Mouse (Mus musculus): ENCODE results near the gene Mical3.

Mical3 gene

GRCm38 (mm10) chr6:121145906-121146305, 15.1 kb upstream of the Mical3 start:
- no peak for DNase-seq (ENCODE audit: low spot score)

DNA sequence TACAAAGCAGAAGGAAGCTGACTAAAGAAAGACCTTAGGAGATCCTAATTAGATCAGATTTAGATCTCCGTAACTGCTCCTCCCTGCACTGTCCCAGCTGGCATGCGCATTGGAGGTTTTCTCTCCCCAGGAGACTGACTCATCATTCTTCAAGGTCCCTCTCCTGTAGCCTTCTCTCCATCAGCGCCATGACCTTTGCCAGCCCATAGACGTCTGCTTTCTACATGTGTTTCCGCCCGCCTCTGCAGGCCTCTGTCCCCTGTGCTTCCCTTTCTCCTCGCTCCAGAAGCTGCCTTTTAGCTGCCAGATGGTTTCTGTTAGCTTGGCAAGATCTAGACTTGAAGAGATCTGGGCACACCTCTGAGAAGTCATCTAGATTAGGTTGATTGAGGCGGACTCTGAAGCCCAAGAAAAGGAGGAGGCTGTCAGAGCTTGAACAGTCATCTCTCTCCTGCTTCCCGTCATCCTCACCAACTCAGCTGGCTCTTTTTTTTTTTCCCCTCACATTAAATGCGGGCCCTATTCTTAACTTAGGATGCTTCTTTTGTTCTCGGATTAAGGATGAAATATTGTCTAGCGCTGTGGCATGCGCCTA, 14.3 kb upstream of the Mical3 start:
- no peak for DNase-seq (ENCODE audit: low spot score)

DNA sequence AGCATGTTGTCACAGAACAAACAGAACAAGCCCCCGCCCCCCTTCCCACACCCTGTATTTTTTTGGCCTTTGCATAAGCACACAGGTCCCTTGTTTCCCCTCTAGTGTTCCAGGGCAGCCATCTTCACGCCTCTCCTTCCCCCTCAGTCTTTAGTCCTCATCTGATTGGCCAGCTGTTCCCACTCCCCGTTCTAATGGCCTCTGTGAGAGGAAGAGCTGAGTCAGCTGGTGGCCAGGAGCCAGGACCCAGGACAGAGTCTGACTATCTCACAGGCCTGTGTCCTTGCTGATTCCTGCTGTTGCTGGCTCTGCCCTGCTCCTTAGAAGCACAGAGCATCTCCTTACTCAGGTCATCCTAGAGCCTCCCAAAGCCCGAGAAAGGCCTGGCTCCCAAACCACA, 13.3 kb upstream of the Mical3 start:
- no peak for DNase-seq (ENCODE audit: low spot score)

- no peak for DNase-seq (ENCODE audit: low spot score)
These were observed 12.6 kb upstream of the Mical3 start for GRCm38 (mm10) chr6:121143439-121143838.

DNA sequence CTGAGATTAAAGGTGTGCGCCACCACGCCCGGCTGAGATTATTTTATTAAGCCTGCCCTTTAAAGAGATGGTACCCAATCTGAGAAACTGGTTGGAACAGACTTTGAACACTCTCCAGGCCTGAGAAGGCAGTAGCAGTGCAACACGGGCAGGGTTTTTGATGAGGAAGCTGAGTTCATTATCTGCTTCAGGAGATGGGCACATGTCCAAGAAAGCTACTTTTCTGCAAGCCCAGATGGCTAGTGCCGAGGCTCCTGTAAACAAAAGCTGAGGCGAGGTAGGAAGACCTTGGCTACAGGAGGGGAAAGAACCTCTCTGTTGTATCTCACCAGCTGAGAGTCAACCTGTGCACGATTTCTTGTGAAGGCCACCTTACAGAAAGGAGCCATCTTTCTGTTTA, 11.5 kb upstream of the Mical3 start:
- no peak for DNase-seq (ENCODE audit: low spot score)

DNA sequence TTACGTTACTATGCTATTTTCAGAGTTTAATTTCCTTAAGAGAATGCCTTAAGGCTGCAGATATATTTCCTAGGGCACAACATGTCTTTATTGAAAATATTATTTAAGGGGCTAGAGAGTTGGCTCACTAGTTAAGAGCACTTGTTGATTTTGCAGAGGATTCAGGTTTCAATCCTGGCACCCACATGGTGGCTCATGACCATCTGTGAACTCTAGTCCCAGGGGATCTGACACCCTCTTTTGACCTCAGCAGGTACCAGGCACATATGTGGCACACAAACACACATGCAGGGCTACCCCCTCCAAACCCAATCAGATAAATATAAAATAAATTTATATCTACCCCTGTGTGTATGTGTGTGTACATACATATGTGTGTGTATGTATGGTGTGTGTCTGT, 8.5 kb upstream of the Mical3 start:
- DNase-seq (ENCODE audit: low spot score): no peak

- DNase-seq (ENCODE audit: low spot score): no peak
These were observed 7.7 kb upstream of the Mical3 start for GRCm38 (mm10) chr6:121138338-121139040.

DNA sequence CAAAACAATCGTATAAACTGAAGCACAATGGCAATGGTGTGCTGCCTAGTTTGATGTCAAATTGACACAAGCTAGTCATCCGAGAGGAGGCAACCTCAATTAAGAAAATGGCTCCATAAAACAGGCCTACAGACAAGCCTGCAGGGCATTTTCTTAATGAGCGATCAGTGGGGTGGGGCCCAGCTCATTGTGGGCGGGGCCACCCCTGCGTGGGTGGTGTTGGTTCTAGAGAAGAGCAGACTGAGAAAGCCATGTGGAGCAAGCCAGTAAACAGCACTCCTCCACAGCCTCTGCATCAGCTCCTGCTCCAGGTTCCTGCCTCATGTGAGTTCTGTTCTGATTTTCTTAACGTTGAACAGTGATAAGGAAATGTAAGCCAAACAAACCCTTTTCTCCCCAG, 6.4 kb upstream of the Mical3 start:
- DNase-seq (ENCODE audit: low spot score): no peak

DNA sequence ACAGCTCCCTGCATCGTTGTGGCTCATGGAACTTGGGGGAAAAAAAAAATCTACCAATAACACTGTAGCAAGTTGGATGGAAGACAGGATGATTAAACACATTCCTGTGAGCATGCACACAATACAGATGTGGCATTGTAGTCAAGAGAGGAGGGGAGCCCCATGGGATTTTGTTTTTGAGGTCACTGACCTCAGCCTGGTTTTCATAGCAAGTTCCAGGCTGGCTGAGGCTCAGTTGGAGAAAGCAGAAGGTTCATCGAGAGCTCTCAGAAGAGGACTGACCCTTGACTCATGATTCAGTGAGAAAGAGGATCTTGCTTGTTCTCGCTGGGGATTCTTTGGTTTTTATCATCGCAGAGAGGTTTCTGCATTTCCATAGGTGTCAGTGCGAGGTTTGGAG, 4.1 kb upstream of the Mical3 start:
- DNase-seq (ENCODE audit: low spot score): no peak

- no peak for DNase-seq (ENCODE audit: low spot score)
These were observed 3.5 kb upstream of the Mical3 start for GRCm38 (mm10) chr6:121134249-121134648.

DNA sequence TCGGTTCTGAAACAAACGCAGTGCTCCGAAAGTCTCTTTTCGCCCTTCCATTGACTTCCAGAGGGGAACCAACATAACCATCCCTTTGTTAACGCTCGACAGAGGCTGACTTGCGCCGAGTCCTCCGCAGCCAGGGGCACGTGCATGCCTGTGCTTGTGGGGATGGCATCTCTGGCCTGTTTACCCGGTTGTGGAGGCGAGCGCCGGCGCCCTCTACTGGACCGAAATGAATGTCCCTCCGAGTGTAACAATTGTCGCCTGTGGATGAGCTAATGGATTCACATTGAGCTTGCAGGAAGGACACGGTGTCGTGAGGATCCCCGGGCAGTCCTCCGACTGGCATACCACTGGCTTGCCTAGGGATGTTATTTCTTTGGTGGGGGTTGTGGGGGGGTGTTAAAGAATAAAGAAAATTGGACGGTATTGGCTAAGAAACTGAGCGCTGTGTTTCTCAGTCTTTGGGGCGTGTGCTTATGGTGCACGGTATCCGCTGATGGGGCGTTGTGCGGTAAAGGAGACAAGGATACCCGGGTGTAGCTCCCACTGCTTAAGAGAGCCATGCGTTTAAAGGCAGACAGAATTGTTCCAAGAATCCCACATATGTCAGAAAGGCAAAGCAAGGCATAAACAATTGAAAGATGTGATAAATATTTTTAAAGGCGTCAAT, 627 bp downstream of the Mical3 start:
- peak; percentile 90 for DNase-seq (ENCODE audit: low spot score)

- DNase-seq (ENCODE audit: low spot score): no peak
These were observed 1.3 kb downstream of the Mical3 start for GRCm38 (mm10) chr6:121129506-121129905.

GRCm38 (mm10) chr6:121128736-121129135, 2.1 kb downstream of the Mical3 start:
- no peak for DNase-seq (ENCODE audit: low spot score)

GRCm38 (mm10) chr6:121127726-121128125, 3.1 kb downstream of the Mical3 start:
- DNase-seq (ENCODE audit: low spot score): no peak

- DNase-seq (ENCODE audit: low spot score): no peak
These were observed 4.6 kb downstream of the Mical3 start for GRCm38 (mm10) chr6:121126202-121126601.

GRCm38 (mm10) chr6:121122739-121123241, 8.0 kb downstream of the Mical3 start:
- no peak for DNase-seq (ENCODE audit: low spot score)

- DNase-seq (ENCODE audit: low spot score): no peak
These were observed 10.0 kb downstream of the Mical3 start for GRCm38 (mm10) chr6:121120776-121121175.

DNA sequence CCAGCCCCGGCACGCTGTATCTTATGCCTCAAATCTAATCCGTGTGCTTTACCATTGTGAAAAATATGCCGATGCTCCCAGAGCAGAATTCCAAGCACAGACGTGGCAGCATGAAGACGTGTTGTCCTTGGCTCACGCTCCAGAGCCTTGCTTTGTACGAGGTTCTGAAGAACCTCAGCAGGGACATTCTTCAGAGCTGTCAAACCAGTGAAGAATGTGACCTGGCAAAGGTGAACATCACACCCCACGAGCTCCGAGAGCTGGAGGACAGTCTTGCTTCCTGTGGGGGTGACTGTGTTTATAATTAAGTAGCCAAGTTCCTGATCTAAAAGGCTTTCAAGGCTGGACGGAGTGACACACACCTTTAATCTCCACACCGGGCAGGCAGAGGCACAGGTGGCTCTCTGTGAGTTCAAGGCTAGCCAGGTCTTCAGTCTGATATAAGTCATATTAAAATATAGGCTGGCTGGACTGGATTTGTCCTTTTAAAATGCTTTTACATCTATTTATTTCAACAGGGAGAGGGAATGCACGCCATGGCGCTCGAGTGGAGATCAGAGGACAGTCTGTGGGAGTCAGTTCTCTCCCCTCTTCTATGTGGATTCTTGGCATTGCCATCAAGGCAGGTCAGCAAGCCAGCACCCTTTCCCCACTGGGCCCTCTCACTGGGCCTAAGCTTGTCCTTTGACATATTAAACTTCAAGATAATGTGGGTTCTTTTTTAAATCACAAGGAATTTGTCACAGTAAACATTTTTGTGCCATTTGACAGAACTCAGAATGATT, 12.6 kb downstream of the Mical3 start:
- DNase-seq (ENCODE audit: low spot score): no peak

- no peak for DNase-seq (ENCODE audit: low spot score)
These were observed 13.7 kb downstream of the Mical3 start for GRCm38 (mm10) chr6:121117142-121117541.

GRCm38 (mm10) chr6:121116434-121116833, 14.4 kb downstream of the Mical3 start:
- DNase-seq (ENCODE audit: low spot score): no peak

DNA sequence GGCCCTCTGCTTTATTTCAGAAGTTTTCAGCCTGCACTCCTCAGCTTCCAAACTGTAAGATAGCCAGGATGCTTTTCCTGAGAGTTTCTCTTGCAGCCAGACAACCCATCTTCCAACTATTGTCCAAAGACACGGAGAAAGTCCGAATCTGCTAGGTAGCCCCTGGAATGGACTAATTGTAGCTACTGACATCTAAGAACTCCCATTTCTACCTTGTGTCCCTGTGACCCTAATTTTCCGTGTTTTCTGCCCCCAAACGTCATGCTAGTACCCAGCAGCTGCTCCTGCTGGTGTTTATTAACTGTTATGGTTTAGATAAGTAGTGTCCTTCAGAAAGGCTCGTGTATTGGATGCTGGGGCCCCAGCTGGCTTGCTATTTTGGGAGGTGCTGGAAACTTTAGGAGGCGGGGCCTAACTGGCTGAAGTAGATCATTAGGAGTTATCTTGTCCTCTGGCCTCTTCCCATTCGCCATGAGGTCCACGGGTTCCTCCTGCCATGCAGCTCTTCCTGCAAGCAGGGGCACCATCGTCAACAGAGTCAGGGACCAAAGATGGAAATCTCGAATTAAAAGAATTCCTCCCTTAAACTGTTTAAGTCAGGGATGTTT, 19.2 kb downstream of the Mical3 start:
- DNase-seq (ENCODE audit: low spot score): no peak

GRCm38 (mm10) chr6:121109998-121110603, 20.7 kb downstream of the Mical3 start:
- DNase-seq (ENCODE audit: low spot score): peak; percentile 91
